Mouse (Mus musculus) stomach, embryonic 15.5 days (tissue): ENCODE measurements around the gene Sar1a. TPM values are rescaled to one million over a fixed set of nuclear protein-coding genes. Genes with fewer than 3 reads are reported as not detected.

Source experiments
- ATAC-seq: fragments of 200-750 bp; cut with Nextera tagmentation; 2 replicates; pipeline ENCODE4 v1.8.0; 2017; ENCODE audit warnings: low read depth, moderate number of reproducible peaks, moderate TSS enrichment; ENCODE audit not compliant: insufficient read depth, low FRiP score
- H3K27ac ChIP-seq: fragments of 300-500 bp; sonication (generic); 2 replicates; pipeline ENCODE4 v1.5.1; 2015; ENCODE audit warnings: mild to moderate bottlenecking, inconsistent platforms
- H3K27me3 ChIP-seq: fragments of 300-500 bp; sonication (generic); replicated peaks from 2 replicates; pipeline ENCODE4 v1.6.1; 2015; ENCODE audit warnings: inconsistent platforms
- H3K36me3 ChIP-seq: fragments of 300-500 bp; sonication (generic); 2 replicates; pipeline ENCODE4 v1.6.1; 2015; ENCODE audit warnings: inconsistent platforms
- H3K4me1 ChIP-seq: fragments of 300-500 bp; sonication (generic); 2 replicates; pipeline ENCODE4 v1.6.1; 2015; ENCODE audit warnings: inconsistent platforms
- H3K4me2 ChIP-seq: fragments of 300-500 bp; sonication (generic); 2 replicates; pipeline ENCODE4 v1.6.1; 2015; ENCODE audit warnings: mild to moderate bottlenecking, inconsistent platforms
- H3K4me3 ChIP-seq: fragments of 300-500 bp; sonication (generic); replicated peaks from 2 replicates; pipeline ENCODE4 v1.5.1; 2015; ENCODE audit warnings: inconsistent platforms
- H3K9ac ChIP-seq: fragments of 300-500 bp; sonication (generic); 2 replicates; pipeline ENCODE4 v1.6.1; 2015; ENCODE audit warnings: inconsistent platforms
- H3K9me3 ChIP-seq: fragments of 300-500 bp; sonication (generic); 2 replicates; pipeline ENCODE4 v1.6.1; 2016; ENCODE audit warnings: inconsistent platforms
- WGBS: fragments of 180-500 bp; shearing (Covaris S2); methylation state at CpG from one replicate; pipeline ENCODE4 v1.1.7; 2015; 5-methylcytosine and 5-hydroxymethylcytosine counted together
- polyA plus RNA-seq: library from polyadenylated mRNA; unstranded; fragments of >200 nt; fragmentation: Nextera tagmentation; extraction: Ambion mirVana; gene quantifications from 2 replicates; pipeline ENCODE4 v1.2.1, GENCODE M21; 2015

Gene Sar1a
- polyA plus RNA-seq, 1 experiment from 2014 or later, result 215 TPM

- H3K4me2 ChIP-seq, result no peak overlapping the region
- H3K4me1 ChIP-seq, result peaks cover 3% of the 10 kb centered on the region; the same call in 1 of the 2 replicates
- ATAC-seq, result no peak
- H3K9me3 ChIP-seq, result no peaks in the 10 kb centered on the region
- H3K27ac ChIP-seq, result no peak overlapping the region
- H3K9ac ChIP-seq, result no peak overlapping the region
- peaks cover 10% of the 10 kb centered on the region for H3K36me3 ChIP-seq
- no peak overlapping the region for H3K4me3 ChIP-seq
- H3K27me3 ChIP-seq, result no peaks in the 10 kb centered on the region
- WGBS, result 81% methylated on average over 18 of the region's 18 CpGs
Measured at GRCm38 (mm10) chr10:61656928-61657882, 22.9 kb upstream of the Sar1a start.

GRCm38 (mm10) chr10:61657985-61658384 is 22.1 kb upstream of the Sar1a start:
- no peak overlapping the region for H3K9ac ChIP-seq
- no peak overlapping the region for H3K27ac ChIP-seq

GRCm38 (mm10) chr10:61661887-61662286 is 18.2 kb upstream of the Sar1a start:
- ATAC-seq, result no peak
- H3K9ac ChIP-seq, result no peak overlapping the region
- H3K4me3 ChIP-seq, result no peak overlapping the region
- H3K27me3 ChIP-seq, result no peaks in the 10 kb centered on the region
- no peak overlapping the region for H3K4me2 ChIP-seq
- H3K36me3 ChIP-seq, result 0 out of 2 replicates have a peak, but pooled peaks cover 4% of the 10 kb centered on the region
- 72% methylated on average over 8 of the region's 8 CpGs for WGBS
- H3K4me1 ChIP-seq, result no peaks in the 10 kb centered on the region
- H3K27ac ChIP-seq, result no peak overlapping the region
- no peaks in the 10 kb centered on the region for H3K9me3 ChIP-seq

More at GRCm38 (mm10) chr10:61657985-61658384, 22.1 kb upstream of the Sar1a start:
- ATAC-seq, result no peak
- no peak overlapping the region for H3K4me3 ChIP-seq
- 24% methylated on average over 4 of the region's 4 CpGs for WGBS
- H3K4me1 ChIP-seq, result peaks cover 3% of the 10 kb centered on the region; the same call in 1 of the 2 replicates
- peaks cover 10% of the 10 kb centered on the region for H3K36me3 ChIP-seq
- no peaks in the 10 kb centered on the region for H3K27me3 ChIP-seq
- no peak overlapping the region for H3K4me2 ChIP-seq
- no peaks in the 10 kb centered on the region for H3K9me3 ChIP-seq

- 0 out of 2 replicates have a peak, but pooled peaks cover 4% of the 10 kb centered on the region for H3K36me3 ChIP-seq
- 70% methylated on average over 10 of the region's 10 CpGs for WGBS
- no peaks in the 10 kb centered on the region for H3K27me3 ChIP-seq
- H3K27ac ChIP-seq, result no peak overlapping the region
- no peaks in the 10 kb centered on the region for H3K4me1 ChIP-seq
- no peak overlapping the region for H3K4me3 ChIP-seq
- no peak for ATAC-seq
- no peak overlapping the region for H3K9ac ChIP-seq
- H3K4me2 ChIP-seq, result no peak overlapping the region
- no peaks in the 10 kb centered on the region for H3K9me3 ChIP-seq
Measured at GRCm38 (mm10) chr10:61662391-61662988, 17.6 kb upstream of the Sar1a start.

GRCm38 (mm10) chr10:61665111-61665510 is 15.0 kb upstream of the Sar1a start:
- H3K9ac ChIP-seq, result no peak overlapping the region
- no peak overlapping the region for H3K4me2 ChIP-seq
- no peak overlapping the region for H3K4me3 ChIP-seq
- no peak overlapping the region for H3K27ac ChIP-seq
- no peaks in the 10 kb centered on the region for H3K27me3 ChIP-seq
- H3K9me3 ChIP-seq, result no peaks in the 10 kb centered on the region
- 87% methylated on average over 10 of the region's 10 CpGs for WGBS
- H3K36me3 ChIP-seq, result peaks cover 16% of the 10 kb centered on the region
- H3K4me1 ChIP-seq, result no peaks in the 10 kb centered on the region
- ATAC-seq, result no peak

GRCm38 (mm10) chr10:61665651-61666050 is 14.4 kb upstream of the Sar1a start:
- no peaks in the 10 kb centered on the region for H3K27me3 ChIP-seq
- no peaks in the 10 kb centered on the region for H3K9me3 ChIP-seq
- no peak overlapping the region for H3K9ac ChIP-seq
- H3K27ac ChIP-seq, result no peak overlapping the region
- no peaks in the 10 kb centered on the region for H3K4me1 ChIP-seq
- WGBS, result 84% methylated on average over 3 of the region's 3 CpGs
- no peak for ATAC-seq
- peaks cover 22% of the 10 kb centered on the region for H3K36me3 ChIP-seq
- H3K4me2 ChIP-seq, result no peak overlapping the region
- H3K4me3 ChIP-seq, result no peak overlapping the region

GRCm38 (mm10) chr10:61669289-61669688 is 10.8 kb upstream of the Sar1a start:
- no peaks in the 10 kb centered on the region for H3K4me1 ChIP-seq
- no peak overlapping the region for H3K9ac ChIP-seq
- ATAC-seq, result no peak
- H3K27me3 ChIP-seq, result no peaks in the 10 kb centered on the region
- peaks cover 25% of the 10 kb centered on the region for H3K36me3 ChIP-seq
- no peak overlapping the region for H3K27ac ChIP-seq
- no peak overlapping the region for H3K4me3 ChIP-seq
- WGBS, result 83% methylated on average over 7 of the region's 7 CpGs
- no peak overlapping the region for H3K4me2 ChIP-seq
- H3K9me3 ChIP-seq, result no peaks in the 10 kb centered on the region

- Histone ChIP-seq H3K27me3 (no peaks in the 10 kb centered on the region), H3K9me3 (no peaks in the 10 kb centered on the region), H3K4me2 (no peak overlapping the region), H3K27ac (no peak overlapping the region), H3K36me3 (peaks cover 27% of the 10 kb centered on the region), H3K4me3 (no peak overlapping the region), H3K9ac (no peak overlapping the region), H3K4me1 (no peaks in the 10 kb centered on the region)
- ATAC-seq, result no peak; the same call in 1 of the 2 replicates
Measured at GRCm38 (mm10) chr10:61669896-61670295, 10.2 kb upstream of the Sar1a start.

GRCm38 (mm10) chr10:61670758-61671157 is 9.3 kb upstream of the Sar1a start:
- no peaks in the 10 kb centered on the region for H3K27me3 ChIP-seq
- no peak overlapping the region for H3K27ac ChIP-seq
- peaks cover 28% of the 10 kb centered on the region for H3K36me3 ChIP-seq
- no peak overlapping the region for H3K4me2 ChIP-seq
- H3K4me1 ChIP-seq, result no peaks in the 10 kb centered on the region
- no peaks in the 10 kb centered on the region for H3K9me3 ChIP-seq
- H3K4me3 ChIP-seq, result no peak overlapping the region
- 96% methylated on average over 3 of the region's 3 CpGs for WGBS
- no peak overlapping the region for H3K9ac ChIP-seq
- no peak for ATAC-seq

- peaks cover 6% of the 10 kb centered on the region; the same call in 1 of the 2 replicates for H3K4me1 ChIP-seq
- peaks cover 9% of the 10 kb centered on the region for H3K36me3 ChIP-seq
- H3K9ac ChIP-seq, result no peak overlapping the region
- H3K4me2 ChIP-seq, result no peak overlapping the region
- ATAC-seq, result no peak
- no peak overlapping the region for H3K27ac ChIP-seq
- no peak overlapping the region for H3K4me3 ChIP-seq
- no peaks in the 10 kb centered on the region for H3K27me3 ChIP-seq
- no peaks in the 10 kb centered on the region for H3K9me3 ChIP-seq
- 85% methylated on average over 3 of the region's 3 CpGs for WGBS
Measured at GRCm38 (mm10) chr10:61675935-61676334, 4.2 kb upstream of the Sar1a start.

- Histone ChIP-seq H3K4me2 (peak overlapping the region; percentile 62), H3K27me3 (no peaks in the 10 kb centered on the region), H3K36me3 (peaks cover 3% of the 10 kb centered on the region; the same call in 1 of the 2 replicates), H3K27ac (peak overlapping the region; percentile 77), H3K4me1 (peaks cover 10% of the 10 kb centered on the region), H3K4me3 (peak overlapping the region; percentile 89), H3K9me3 (no peaks in the 10 kb centered on the region), H3K9ac (peak overlapping the region; percentile 49)
- ATAC-seq, result peak; percentile 4; the same call in 1 of the 2 replicates
- WGBS, result 31% methylated on average over 9 of the region's 9 CpGs
Measured at GRCm38 (mm10) chr10:61679545-61679944, 554 bp upstream of the Sar1a start.

- no peak overlapping the region for H3K9ac ChIP-seq
- no peaks in the 10 kb centered on the region for H3K9me3 ChIP-seq
- no peaks in the 10 kb centered on the region for H3K27me3 ChIP-seq
- no peaks in the 10 kb centered on the region for H3K4me1 ChIP-seq
- H3K4me3 ChIP-seq, result no peak overlapping the region
- no peak for ATAC-seq
- no peak overlapping the region for H3K27ac ChIP-seq
- H3K4me2 ChIP-seq, result no peak overlapping the region
- 81% methylated on average over 8 of the region's 8 CpGs for WGBS
- peaks cover 66% of the 10 kb centered on the region for H3K36me3 ChIP-seq
Measured at GRCm38 (mm10) chr10:61689405-61689804, 9.3 kb downstream of the Sar1a start.
